Mouse (Mus musculus) lung, postnatal 0 days (tissue): ENCODE results near the gene Otc. TPM values are rescaled to one million over a fixed set of nuclear protein-coding genes. Genes with fewer than 3 reads are reported as not detected.

Experiments
- ATAC-seq: fragments of 200-750 bp; cut with Nextera tagmentation; 2 replicates; pipeline ENCODE4 v1.8.0; 2017; ENCODE audit warnings: moderate library complexity
- DNase-seq: peaks from one replicate; pipeline ENCODE4 v3.0.0-alpha.2; 2016; ENCODE audit warnings: low spot score
- H3K27ac ChIP-seq: fragments of 300-500 bp; sonication (generic); 2 replicates; pipeline ENCODE4 v1.5.1; 2014; ENCODE audit warnings: antibody characterized with exemption, mild to moderate bottlenecking, low read length, mixed read lengths
- H3K27me3 ChIP-seq: fragments of 300-500 bp; sonication (generic); replicated peaks from 2 replicates; pipeline ENCODE4 v1.6.1; 2014; ENCODE audit warnings: low read length, mixed read lengths; ENCODE audit not compliant: insufficient read depth
- H3K36me3 ChIP-seq: fragments of 300-500 bp; sonication (generic); 2 replicates; pipeline ENCODE4 v1.6.1; 2014; ENCODE audit warnings: low read length, mixed read lengths; ENCODE audit not compliant: insufficient read depth
- H3K4me1 ChIP-seq: fragments of 300-500 bp; sonication (generic); 2 replicates; pipeline ENCODE4 v1.6.1; 2014; ENCODE audit warnings: antibody characterized with exemption, low read depth, low read length, mixed read lengths; ENCODE audit not compliant: insufficient read depth
- H3K4me2 ChIP-seq: fragments of 300-500 bp; sonication (generic); replicated peaks from 2 replicates; pipeline ENCODE4 v1.6.1; 2014; ENCODE audit warnings: low read depth, mild to moderate bottlenecking, low read length, moderate library complexity, mixed read lengths
- H3K4me3 ChIP-seq: fragments of 300-500 bp; sonication (generic); 2 replicates; pipeline ENCODE4 v1.5.1; 2014; ENCODE audit warnings: low read depth, low read length
- H3K9ac ChIP-seq: fragments of 300-500 bp; sonication (generic); replicated peaks from 2 replicates; pipeline ENCODE4 v1.6.1; 2014; ENCODE audit warnings: low read depth, mild to moderate bottlenecking
- H3K9me3 ChIP-seq: fragments of 300-500 bp; sonication (generic); 2 replicates; pipeline ENCODE4 v1.6.1; 2016; ENCODE audit warnings: low read length, mixed read lengths
- CTCF ChIP-seq: IDR thresholded peaks from 2 replicates; pipeline ENCODE4 v1.5.1; 2016; ENCODE audit warnings: antibody characterized with exemption, mild to moderate bottlenecking
- EP300 ChIP-seq: IDR thresholded peaks from 2 replicates; pipeline ENCODE4 v1.6.1; 2016; ENCODE audit warnings: antibody characterized with exemption, mild to moderate bottlenecking, control low read depth
- WGBS: fragments of 180-500 bp; shearing (Covaris S2); extraction: QIAGEN DNeasy Blood & Tissue Kit; methylation state at CpG from one replicate; pipeline ENCODE4 v1.1.7; 2014; 5-methylcytosine and 5-hydroxymethylcytosine counted together
- polyA plus RNA-seq: library from polyadenylated mRNA; unstranded; fragments of >200 nt; fragmentation: Nextera tagmentation; extraction: Ambion mirVana; gene quantifications from 2 replicates; pipeline ENCODE4 v1.2.1, GENCODE M21; 2015

Gene Otc
- polyA plus RNA-seq, result 0.17 TPM in 1 of 2 replicates, not detected in the other

- Histone ChIP-seq H3K36me3 (no peaks in the 10 kb centered on the region), H3K4me1 (no peaks in the 10 kb centered on the region), H3K4me2 (no peak within 1 kb of the TSS), H3K4me3 (no peak within 1 kb of the TSS), H3K27ac (no peak within 1 kb of the TSS), H3K9me3 (no peaks in the 10 kb centered on the region), H3K9ac (no peak within 1 kb of the TSS), H3K27me3 (no peaks in the 10 kb centered on the region)
- ATAC-seq (no peak), DNase-seq (no peak)
- TF ChIP-seq EP300, result no peak
- TF ChIP-seq CTCF, result no peak
- WGBS, result 51% methylated on average over 2 of the region's 2 CpGs
These were observed at the start of gene Otc for GRCm38 (mm10) chrX:10251852-10252504. Otc (plus strand) TSS chrX:10252305.

- no peak overlapping the region for H3K9ac ChIP-seq
- WGBS, result 71% methylated on average over 5 of the region's 5 CpGs
These were observed 46.2 kb upstream of the Otc start for GRCm38 (mm10) chrX:10205937-10206336.

GRCm38 (mm10) chrX:10215972-10216371 is 36.1 kb upstream of the Otc start:
- 14% methylated on average over 16 of the region's 16 CpGs for WGBS
- peak; percentile 10 for ATAC-seq

More at GRCm38 (mm10) chrX:10205937-10206336, 46.2 kb upstream of the Otc start:
- Histone ChIP-seq H3K4me3 (no peak overlapping the region), H3K9me3 (no peaks in the 10 kb centered on the region), H3K36me3 (no peaks in the 10 kb centered on the region), H3K27ac (no peak overlapping the region), H3K4me1 (no peaks in the 10 kb centered on the region), H3K4me2 (no peak overlapping the region), H3K27me3 (no peaks in the 10 kb centered on the region)
- DNase-seq (no peak), ATAC-seq (no peak)
- TF ChIP-seq EP300 (no peak), CTCF (no peak)

GRCm38 (mm10) chrX:10216410-10216949 is 35.6 kb upstream of the Otc start, which contains the start of gene Rpgr:
Rpgr (minus strand) TSS chrX:10216920.
- H3K36me3 ChIP-seq, result no peaks in the 10 kb centered on the region

More at GRCm38 (mm10) chrX:10215972-10216371, 36.1 kb upstream of the Otc start:
- no peak for TF ChIP-seq CTCF
- Histone ChIP-seq H3K27me3 (no peaks in the 10 kb centered on the region), H3K4me1 (no peaks in the 10 kb centered on the region), H3K4me3 (peak overlapping the region; percentile 50), H3K9me3 (no peaks in the 10 kb centered on the region), H3K9ac (peak overlapping the region; percentile 68), H3K27ac (peak overlapping the region; percentile 91), H3K4me2 (peak overlapping the region; percentile 42), H3K36me3 (no peaks in the 10 kb centered on the region)
- peak; percentile 68 for DNase-seq

GRCm38 (mm10) chrX:10219281-10219680 is 32.8 kb upstream of the Otc start:
- no peak overlapping the region for H3K4me3 ChIP-seq
- H3K9ac ChIP-seq, result no peak overlapping the region
- TF ChIP-seq EP300, result no peak
- TF ChIP-seq CTCF, result no peak
- H3K4me1 ChIP-seq, result no peaks in the 10 kb centered on the region
- DNase-seq (no peak), ATAC-seq (no peak)
- H3K4me2 ChIP-seq, result no peak overlapping the region
- H3K27me3 ChIP-seq, result no peaks in the 10 kb centered on the region
- 55% methylated on average over 6 of the region's 6 CpGs for WGBS
- no peaks in the 10 kb centered on the region for H3K9me3 ChIP-seq
- no peak overlapping the region for H3K27ac ChIP-seq
- no peaks in the 10 kb centered on the region for H3K36me3 ChIP-seq

More at GRCm38 (mm10) chrX:10216410-10216949, 35.6 kb upstream of the Otc start, which contains the start of gene Rpgr:
- Histone ChIP-seq H3K4me1 (no peaks in the 10 kb centered on the region), H3K9me3 (no peaks in the 10 kb centered on the region), H3K9ac (peak within 1 kb of the TSS; percentile 68), H3K4me2 (peak within 1 kb of the TSS; percentile 42), H3K4me3 (peak within 1 kb of the TSS; percentile 50), H3K27me3 (no peaks in the 10 kb centered on the region), H3K27ac (peak within 1 kb of the TSS; percentile 91)
- TF ChIP-seq CTCF (peak; percentile 81), EP300 (no peak)
- DNase-seq, result peak; percentile 91
- ATAC-seq, result peak; percentile 97
- 16% methylated on average over 44 of the region's 47 CpGs for WGBS

GRCm38 (mm10) chrX:10233051-10233450 is 19.1 kb upstream of the Otc start:
- Histone ChIP-seq H3K9ac (no peak overlapping the region), H3K4me3 (no peak overlapping the region), H3K27me3 (no peaks in the 10 kb centered on the region), H3K4me1 (no peaks in the 10 kb centered on the region), H3K27ac (no peak overlapping the region), H3K9me3 (no peaks in the 10 kb centered on the region), H3K36me3 (no peaks in the 10 kb centered on the region), H3K4me2 (no peak overlapping the region)
- 56% methylated on average over 2 of the region's 2 CpGs for WGBS
- DNase-seq, result peak; percentile 33
- TF ChIP-seq CTCF (peak; percentile 50), EP300 (0 out of 2 replicates have a peak, but pooled peaks have one; percentile 16)
- ATAC-seq, result no peak
